Mouse (Mus musculus) bone marrow macrophage, adult 2 months (primary cell): ENCODE results near the gene Ndufb10.

ENCODE experiments used
- CTCF ChIP-seq: IDR thresholded peaks from 2 replicates; pipeline ENCODE4 v1.5.1; 2012; ENCODE audit warnings: low read depth, mild to moderate bottlenecking, low read length, moderate library complexity
- POLR2A ChIP-seq: IDR thresholded peaks from 2 replicates; pipeline ENCODE4 v1.6.1; 2012; ENCODE audit warnings: mild to moderate bottlenecking, low read depth, low read length, borderline replicate concordance

DNA sequence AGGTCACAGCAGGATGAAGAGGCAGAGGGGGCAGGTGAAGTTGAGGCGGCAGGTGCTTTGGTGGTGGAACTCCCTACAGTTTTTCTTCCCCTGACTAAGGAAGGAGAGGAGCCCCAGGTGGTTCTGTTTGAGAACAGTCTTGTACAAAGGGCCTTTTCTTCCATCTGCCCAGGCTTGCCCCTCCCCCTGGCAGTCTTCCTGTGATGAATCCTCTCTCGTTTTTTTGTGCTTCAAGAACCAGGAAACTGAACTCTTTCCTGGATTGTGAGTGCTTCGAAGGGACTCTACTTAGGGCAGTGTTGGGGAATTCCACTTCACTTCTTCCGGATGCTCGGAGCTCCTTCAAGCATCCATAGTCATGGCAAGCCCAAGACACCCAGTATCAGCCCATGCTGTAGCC is 26.3 kb downstream of the Ndufb10 start:
- TF ChIP-seq CTCF, result no peak
- TF ChIP-seq POLR2A, result no peak
